Mouse (Mus musculus): ENCODE measurements around the gene Hand1. TPM values are rescaled to one million over a fixed set of nuclear protein-coding genes. Genes with fewer than 3 reads are reported as not detected.
"Not testable (repeated sequence)": the region's sequence is repeated elsewhere in the genome, so short reads cannot be mapped to it uniquely, and the experiment has no call there.

Gene Hand1
- polyA plus RNA-seq, 1 experiment = not detected

DNA sequence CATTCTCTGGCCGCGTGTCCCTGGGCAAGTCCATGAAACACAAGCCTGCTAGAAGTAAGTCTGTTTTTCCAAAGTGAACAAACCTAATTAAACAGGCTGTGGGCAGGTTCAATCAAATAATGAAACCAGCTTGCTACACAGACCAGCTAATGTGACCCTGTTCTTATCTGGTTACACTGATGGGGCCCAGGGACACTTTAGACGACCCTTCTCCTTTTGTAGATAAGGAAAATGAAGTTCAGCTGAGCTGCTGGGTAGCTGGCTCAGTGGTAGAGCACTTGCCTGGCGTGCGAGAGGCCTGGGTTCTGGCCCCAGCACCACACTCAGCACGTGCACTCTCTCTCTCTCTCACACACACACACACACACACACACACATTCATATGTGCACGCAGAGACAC, 8.9 kb downstream of the Hand1 start:
- Histone ChIP-seq H3K4me3 (replicated peaks; ENCODE audit: insufficient read depth, low read depth, low read length) (no peak overlapping the region), H3K27me3 (ENCODE audit: control insufficient read depth, insufficient read depth, low read length) (peaks cover 6% of the 10 kb centered on the region; the same call in 1 of the 2 replicates), H3K4me1 (ENCODE audit: control insufficient read depth, insufficient read depth, low read length) (no peaks in the 10 kb centered on the region; the same call in 1 of the 2 replicates), H3K27ac (ENCODE audit: insufficient read depth, low read length) (no peak overlapping the region)
- DNase-seq = no peak
- 84% methylated on average over 7 of the region's 7 CpGs for WGBS
- TF ChIP-seq CTCF (IDR thresholded peaks at IDR 0.05; ENCODE audit: borderline replicate concordance, insufficient read depth, low read depth, low read length) (no peak), POLR2A (IDR thresholded peaks at IDR 0.05; ENCODE audit: borderline replicate concordance, insufficient read depth, low read length) (no peak)

DNA sequence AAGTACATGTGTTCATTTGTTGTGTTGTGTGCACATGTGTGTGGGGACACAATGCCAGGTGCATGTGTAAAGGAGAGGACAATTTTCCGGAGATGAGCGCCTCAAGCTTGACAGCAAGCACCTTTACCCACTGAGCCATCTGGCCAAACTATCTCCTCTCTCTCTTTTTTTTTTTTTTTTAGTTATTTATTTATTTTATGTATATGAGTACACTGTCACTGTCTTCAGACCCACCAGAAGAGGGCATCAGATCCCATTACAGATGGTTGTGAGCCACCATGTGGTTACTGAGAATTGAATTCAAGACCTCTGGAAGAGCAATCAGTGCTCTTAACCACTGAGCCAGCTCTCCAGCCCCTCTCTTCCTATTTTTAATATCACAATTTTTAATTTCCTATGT, 9.5 kb downstream of the Hand1 start:
- not testable (repeated sequence) for H3K4me1 ChIP-seq (ENCODE audit: control insufficient read depth, insufficient read depth, low read length); DNase-seq; H3K27ac ChIP-seq (ENCODE audit: insufficient read depth, low read length); H3K27me3 ChIP-seq (ENCODE audit: control insufficient read depth, insufficient read depth, low read length); H3K4me3 ChIP-seq (replicated peaks; ENCODE audit: insufficient read depth, low read depth, low read length)
- 83% methylated on average over 2 of the region's 2 CpGs for WGBS

DNA sequence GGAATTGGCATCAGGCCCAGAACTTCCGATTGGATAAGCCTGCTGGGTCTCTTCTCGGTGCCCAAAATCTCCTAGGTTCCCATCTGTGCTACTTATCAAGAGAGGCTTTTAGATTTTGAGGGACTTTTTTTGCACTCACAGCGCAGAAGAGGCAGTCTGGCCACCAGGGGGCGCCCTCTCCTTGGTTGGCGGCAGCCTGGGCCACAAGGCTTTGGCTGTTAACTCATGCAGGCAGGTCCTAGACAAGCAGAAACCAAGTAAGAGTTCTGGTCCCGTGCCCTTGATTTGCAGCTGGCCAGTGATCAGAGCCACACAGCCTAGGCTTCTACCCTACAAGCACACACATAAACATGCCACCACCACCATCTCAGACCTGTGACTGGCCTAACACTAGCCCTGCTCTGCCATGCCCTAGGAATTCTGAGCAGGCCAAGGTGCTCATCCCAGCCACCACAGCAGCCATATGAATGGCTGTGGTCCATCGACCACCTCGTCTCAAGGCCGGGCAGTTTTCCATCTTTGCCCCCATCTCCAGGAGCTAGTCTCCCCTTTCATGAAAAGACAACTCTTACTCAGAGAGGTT, 12.5 kb downstream of the Hand1 start:
- Histone ChIP-seq H3K27ac (ENCODE audit: insufficient read depth, low read length) (no peak overlapping the region), H3K27me3 (ENCODE audit: control insufficient read depth, insufficient read depth, low read length) (no peaks in the 10 kb centered on the region; the same call in 1 of the 2 replicates), H3K4me3 (replicated peaks; ENCODE audit: insufficient read depth, low read depth, low read length) (no peak overlapping the region), H3K4me1 (ENCODE audit: control insufficient read depth, insufficient read depth, low read length) (no peaks in the 10 kb centered on the region)
- 23% methylated on average over 9 of the region's 9 CpGs for WGBS
- DNase-seq = peak; percentile 45 to 57
- peak; percentile 67 for TF ChIP-seq CTCF (IDR thresholded peaks at IDR 0.05; ENCODE audit: borderline replicate concordance, insufficient read depth, low read depth, low read length)
- TF ChIP-seq POLR2A (IDR thresholded peaks at IDR 0.05; ENCODE audit: borderline replicate concordance, insufficient read depth, low read length) = no peak

DNA sequence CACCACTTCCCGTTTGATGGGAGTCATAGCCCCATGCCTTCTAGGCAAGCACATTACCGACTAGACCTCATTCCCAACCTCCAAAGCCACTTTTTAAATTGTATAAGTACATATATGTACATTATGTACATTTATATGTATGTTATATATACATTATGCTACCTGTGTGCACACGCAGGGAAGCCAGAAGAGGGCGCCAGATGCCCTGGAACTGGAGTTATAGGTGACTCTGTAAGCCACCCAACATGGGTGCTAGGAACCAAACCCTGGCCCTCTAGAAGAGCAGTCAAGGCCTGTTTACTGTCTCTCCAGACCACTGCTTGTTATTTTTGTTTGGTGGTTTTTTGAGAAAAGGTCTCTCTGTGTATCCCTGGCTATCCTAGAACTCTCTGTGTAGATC, 14.4 kb downstream of the Hand1 start:
- Histone ChIP-seq H3K27me3 (ENCODE audit: control insufficient read depth, insufficient read depth, low read length) (no peaks in the 10 kb centered on the region; the same call in 1 of the 2 replicates), H3K4me1 (ENCODE audit: control insufficient read depth, insufficient read depth, low read length) (no peaks in the 10 kb centered on the region), H3K27ac (ENCODE audit: insufficient read depth, low read length) (no peak overlapping the region), H3K4me3 (replicated peaks; ENCODE audit: insufficient read depth, low read depth, low read length) (no peak overlapping the region)
- 88% methylated on average over 4 of the region's 4 CpGs for WGBS
- DNase-seq = no peak
- TF ChIP-seq POLR2A (IDR thresholded peaks at IDR 0.05; ENCODE audit: borderline replicate concordance, insufficient read depth, low read length) (no peak), CTCF (IDR thresholded peaks at IDR 0.05; ENCODE audit: borderline replicate concordance, insufficient read depth, low read depth, low read length) (no peak)

DNA sequence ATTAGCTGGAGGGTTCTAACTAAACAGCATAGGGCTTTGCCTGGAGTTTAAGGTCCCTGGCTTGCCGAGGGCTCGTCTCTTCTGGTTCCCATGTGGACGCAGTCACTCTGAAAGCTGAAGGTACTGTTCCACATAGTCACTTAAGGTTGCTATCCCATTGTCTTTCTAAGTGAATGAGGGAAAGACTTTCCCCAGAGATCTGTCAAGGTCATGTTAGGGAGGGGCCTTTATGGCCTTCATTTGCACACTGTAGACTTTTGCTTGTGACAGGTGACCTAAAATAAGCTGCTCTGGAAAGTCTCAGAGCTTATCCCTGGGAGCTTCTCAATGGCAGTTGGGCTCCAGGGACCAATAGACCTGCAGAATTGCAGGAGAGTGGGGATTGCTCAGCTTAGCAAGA, 19.0 kb downstream of the Hand1 start:
- DNase-seq = no peak
- H3K4me3 ChIP-seq (replicated peaks; ENCODE audit: insufficient read depth, low read depth, low read length) = no peak overlapping the region
- no peaks in the 10 kb centered on the region for H3K27me3 ChIP-seq (ENCODE audit: control insufficient read depth, insufficient read depth, low read length)
- H3K4me1 ChIP-seq (ENCODE audit: control insufficient read depth, insufficient read depth, low read length) = no peaks in the 10 kb centered on the region
- H3K27ac ChIP-seq (ENCODE audit: insufficient read depth, low read length) = no peak overlapping the region
- 97% methylated on average over 3 of the region's 3 CpGs for WGBS
- no peak for TF ChIP-seq CTCF (IDR thresholded peaks at IDR 0.05; ENCODE audit: borderline replicate concordance, insufficient read depth, low read depth, low read length)
- TF ChIP-seq POLR2A (IDR thresholded peaks at IDR 0.05; ENCODE audit: borderline replicate concordance, insufficient read depth, low read length) = no peak

DNA sequence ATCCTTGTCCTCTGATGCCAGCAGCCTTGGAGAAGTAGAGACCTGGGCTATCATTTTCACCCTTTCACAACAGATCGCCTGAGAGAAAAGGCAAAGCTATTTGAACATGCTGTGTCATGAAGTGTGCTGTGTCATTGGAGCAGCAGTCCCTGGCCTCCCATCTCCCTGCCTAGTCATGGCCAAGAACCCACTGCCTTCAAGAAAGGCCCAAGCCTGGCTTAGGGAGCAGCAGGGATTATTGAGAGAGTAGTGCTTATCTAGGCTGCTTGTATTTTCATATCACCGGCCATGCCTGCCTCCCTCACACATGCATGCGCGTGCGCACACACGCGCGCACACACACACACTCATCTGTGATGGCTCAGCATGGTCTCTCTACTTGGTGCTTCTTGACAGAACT, 20.4 kb downstream of the Hand1 start:
- TF ChIP-seq CTCF (IDR thresholded peaks at IDR 0.05; ENCODE audit: borderline replicate concordance, insufficient read depth, low read depth, low read length) (no peak), POLR2A (IDR thresholded peaks at IDR 0.05; ENCODE audit: borderline replicate concordance, insufficient read depth, low read length) (no peak)
- no peak overlapping the region for H3K4me3 ChIP-seq (replicated peaks; ENCODE audit: insufficient read depth, low read depth, low read length)
- DNase-seq = no peak
- H3K27ac ChIP-seq (ENCODE audit: insufficient read depth, low read length) = no peak overlapping the region
- H3K27me3 ChIP-seq (ENCODE audit: control insufficient read depth, insufficient read depth, low read length) = no peaks in the 10 kb centered on the region
- no peaks in the 10 kb centered on the region for H3K4me1 ChIP-seq (ENCODE audit: control insufficient read depth, insufficient read depth, low read length)
- 98% methylated on average over 8 of the region's 8 CpGs for WGBS

DNA sequence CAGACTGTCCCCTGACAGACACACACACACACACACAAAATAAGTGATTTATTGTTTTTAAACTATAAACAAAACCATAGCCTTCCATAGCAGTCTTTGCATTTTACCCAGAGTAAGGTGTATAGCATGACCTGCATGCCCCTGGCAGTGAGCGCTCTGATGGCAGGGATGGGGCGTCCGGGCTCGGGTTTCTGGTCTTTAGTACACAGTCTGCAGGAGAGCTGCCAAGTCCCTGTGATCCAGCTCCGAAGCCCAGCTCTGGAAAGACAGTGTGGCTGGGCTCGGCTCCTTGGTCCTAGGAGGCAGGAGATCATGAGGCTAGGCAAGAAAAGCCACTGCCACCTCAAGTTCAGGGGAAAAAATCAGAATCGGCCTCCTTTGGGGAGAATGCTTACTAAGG, 21.6 kb downstream of the Hand1 start:
- no peaks in the 10 kb centered on the region for H3K4me1 ChIP-seq (ENCODE audit: control insufficient read depth, insufficient read depth, low read length)
- H3K27ac ChIP-seq (ENCODE audit: insufficient read depth, low read length) = no peak overlapping the region
- no peak overlapping the region for H3K4me3 ChIP-seq (replicated peaks; ENCODE audit: insufficient read depth, low read depth, low read length)
- TF ChIP-seq CTCF (IDR thresholded peaks at IDR 0.05; ENCODE audit: borderline replicate concordance, insufficient read depth, low read depth, low read length) (no peak), POLR2A (IDR thresholded peaks at IDR 0.05; ENCODE audit: borderline replicate concordance, insufficient read depth, low read length) (no peak)
- no peak for DNase-seq
- 70% methylated on average over 7 of the region's 7 CpGs for WGBS
- H3K27me3 ChIP-seq (ENCODE audit: control insufficient read depth, insufficient read depth, low read length) = no peaks in the 10 kb centered on the region

DNA sequence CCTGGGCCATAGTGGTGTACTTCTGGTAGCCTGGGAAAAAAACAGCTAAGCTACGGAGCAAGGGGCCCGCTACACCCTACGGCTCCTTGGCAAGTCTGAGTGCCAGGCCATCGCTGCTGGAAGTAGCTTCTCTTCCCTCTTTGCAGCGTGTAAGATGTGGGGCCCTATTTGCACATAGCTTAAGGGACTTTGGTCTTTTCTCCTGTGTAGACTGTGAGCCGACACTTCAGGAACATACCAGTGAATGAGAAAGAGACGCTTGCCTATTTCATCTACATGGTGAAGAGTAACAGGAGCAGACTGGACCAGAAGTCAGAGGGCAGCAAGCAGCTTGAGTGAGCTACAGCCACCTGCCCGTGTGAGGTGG, 22.9 kb downstream of the Hand1 start:
- 45% methylated on average over 8 of the region's 8 CpGs for WGBS
- H3K27ac ChIP-seq (ENCODE audit: insufficient read depth, low read length) = no peak overlapping the region
- no peak for TF ChIP-seq POLR2A (IDR thresholded peaks at IDR 0.05; ENCODE audit: borderline replicate concordance, insufficient read depth, low read length)

More for the DNA sequence above, 22.9 kb downstream of the Hand1 start:
- DNase-seq = no peak
- Histone ChIP-seq H3K4me3 (replicated peaks; ENCODE audit: insufficient read depth, low read depth, low read length) (no peak overlapping the region), H3K4me1 (ENCODE audit: control insufficient read depth, insufficient read depth, low read length) (no peaks in the 10 kb centered on the region), H3K27me3 (ENCODE audit: control insufficient read depth, insufficient read depth, low read length) (no peaks in the 10 kb centered on the region)

Data from cerebellum, adult 2 months (tissue).